Mouse (Mus musculus) right cerebral cortex, postnatal 25 days (tissue): Measurements from ENCODE around the gene C1qtnf5.

Experiments used
- DNase-seq: peaks from one replicate; pipeline ENCODE4 v3.0.0; 2022

The C1qtnf5 gene

DNA sequence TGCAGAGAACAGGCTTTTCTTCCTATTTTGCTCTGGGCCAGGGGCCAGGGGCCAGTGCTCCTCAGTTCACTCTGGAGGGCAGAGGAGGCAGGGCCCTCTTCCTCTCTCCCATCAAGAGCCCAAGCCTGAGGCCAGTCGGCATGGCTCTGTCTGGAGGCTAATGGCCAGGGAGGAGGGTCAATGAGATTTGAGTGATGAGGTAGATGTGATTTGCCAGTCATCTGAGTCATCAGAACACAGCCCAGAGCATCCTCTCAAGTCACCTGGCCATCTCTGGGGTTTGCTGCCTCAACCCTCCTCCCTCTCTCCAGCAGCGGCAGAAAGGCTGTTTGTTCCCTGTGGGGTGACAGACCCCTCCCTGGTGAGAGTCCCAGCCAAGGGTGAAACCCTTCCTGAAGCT lies 26.2 kb downstream of the C1qtnf5 start:
- no peak for DNase-seq

DNA sequence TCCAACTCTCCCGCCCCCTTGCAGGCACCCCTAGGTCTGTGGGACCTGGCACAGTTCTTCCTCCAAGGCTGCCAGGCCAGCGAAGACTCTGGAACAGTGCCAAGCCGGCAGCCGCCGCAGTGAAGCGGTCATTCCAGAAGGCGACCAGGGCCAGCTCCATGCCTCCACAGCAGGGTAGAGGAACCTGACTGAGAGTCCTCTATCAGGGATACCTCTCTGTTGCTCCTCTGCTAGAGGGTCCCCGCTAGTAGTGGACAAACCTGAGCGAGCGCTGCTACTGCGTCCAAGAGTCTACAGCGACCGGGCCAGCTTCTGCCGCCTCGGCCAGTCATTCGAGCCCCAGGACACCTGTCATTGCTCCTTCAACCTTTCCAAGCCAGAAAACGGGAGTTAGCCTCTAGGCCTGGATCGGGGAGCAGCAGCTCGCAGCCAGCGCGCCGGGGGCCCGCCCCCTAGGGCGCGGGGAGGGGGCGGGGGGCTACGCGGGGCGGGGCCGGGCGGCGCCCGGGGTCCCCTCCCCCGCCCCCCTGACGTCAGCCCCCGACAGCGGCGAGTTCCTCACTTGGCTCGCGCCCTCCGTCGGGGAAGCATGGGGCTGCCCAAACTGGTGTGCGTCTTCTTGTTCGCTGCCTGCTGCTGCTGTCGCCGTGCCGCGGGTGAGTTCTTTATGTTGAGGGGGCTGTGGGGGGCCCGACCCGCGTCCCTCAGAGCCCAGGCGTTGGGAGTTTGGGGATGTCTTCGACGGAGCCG lies 27.2 kb downstream of the C1qtnf5 start, which contains the start of gene Mcam:
Gene Mcam (plus strand): TSS at position 369 of the 750 bp plus-strand sequence.
- peak; percentile 20 for DNase-seq

DNA sequence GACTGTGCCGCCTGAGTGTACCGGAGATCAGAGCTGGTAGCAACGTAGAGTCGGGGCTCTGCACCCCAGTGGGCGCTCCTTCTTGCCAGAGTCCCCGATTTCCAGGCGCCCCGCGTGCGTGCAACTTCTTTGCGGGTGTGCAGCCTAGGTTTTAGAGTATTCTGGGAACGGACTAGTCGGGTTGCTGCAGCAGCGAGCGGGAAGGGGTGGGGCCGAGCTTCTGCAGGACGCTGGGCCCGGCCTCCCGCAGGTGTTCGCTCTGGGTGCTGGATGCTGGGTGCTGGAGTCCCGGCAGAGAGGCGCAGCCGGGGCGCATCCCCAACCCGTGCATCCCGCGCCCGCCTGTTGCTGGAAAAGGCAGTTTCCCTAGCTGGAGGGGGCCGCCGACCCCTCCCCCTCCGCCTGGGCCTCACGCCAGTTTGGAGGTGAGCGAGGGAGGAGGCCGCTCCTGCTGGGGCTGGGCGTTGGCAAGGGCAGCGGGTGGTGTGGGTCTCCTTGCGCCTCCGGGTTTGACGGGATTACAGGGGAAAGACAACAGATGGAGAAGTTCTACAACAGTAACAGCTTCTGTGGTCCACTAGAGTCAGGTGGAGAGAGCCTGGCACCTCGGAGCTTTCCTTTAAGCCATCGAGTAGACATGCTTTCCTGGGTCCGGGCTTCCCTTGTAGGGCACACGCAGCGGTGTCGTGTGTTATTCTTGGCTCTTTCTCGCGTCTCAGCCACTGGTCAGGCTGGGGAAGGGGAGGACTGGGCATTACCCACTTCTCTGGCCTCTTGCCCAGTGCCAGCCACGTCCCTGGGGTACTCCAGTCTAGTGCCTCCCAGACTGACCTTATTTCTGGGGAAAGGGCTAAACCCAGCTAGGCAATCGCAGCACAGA lies 28.0 kb downstream of the C1qtnf5 start:
- DNase-seq: peak; percentile 19

DNA sequence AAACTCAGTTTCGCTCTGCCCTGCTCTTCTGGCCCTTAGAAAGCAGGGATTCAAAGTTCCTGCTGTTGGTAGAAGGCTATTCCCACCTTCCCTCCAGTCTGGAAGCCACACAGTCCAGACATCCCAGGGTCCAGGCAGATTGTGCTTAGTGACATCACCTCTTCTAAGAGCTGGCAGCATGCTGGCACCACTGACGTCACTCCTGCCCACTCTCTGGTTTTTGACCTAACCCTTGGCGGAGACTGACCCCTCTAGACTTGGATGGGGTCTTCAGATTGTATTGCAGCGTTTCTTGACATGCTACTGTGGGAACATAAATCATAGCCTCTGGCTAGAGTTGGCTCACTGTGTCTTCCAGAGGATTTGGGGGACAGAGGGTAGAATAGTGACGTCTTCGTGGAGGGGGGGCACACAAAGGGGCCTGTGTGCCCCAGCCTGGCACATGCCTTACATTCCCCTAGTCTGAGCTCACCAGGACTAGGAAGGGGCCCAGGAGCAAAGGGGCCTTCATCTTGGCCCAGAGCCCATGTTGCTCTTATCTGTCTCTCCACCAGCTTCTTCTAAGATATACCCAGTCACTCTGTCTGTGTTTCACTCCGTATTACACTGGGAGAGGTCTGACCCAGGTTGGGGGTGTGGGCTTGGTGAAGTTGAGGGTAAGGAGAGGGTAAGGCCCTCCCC lies 28.8 kb downstream of the C1qtnf5 start:
- no peak for DNase-seq

DNA sequence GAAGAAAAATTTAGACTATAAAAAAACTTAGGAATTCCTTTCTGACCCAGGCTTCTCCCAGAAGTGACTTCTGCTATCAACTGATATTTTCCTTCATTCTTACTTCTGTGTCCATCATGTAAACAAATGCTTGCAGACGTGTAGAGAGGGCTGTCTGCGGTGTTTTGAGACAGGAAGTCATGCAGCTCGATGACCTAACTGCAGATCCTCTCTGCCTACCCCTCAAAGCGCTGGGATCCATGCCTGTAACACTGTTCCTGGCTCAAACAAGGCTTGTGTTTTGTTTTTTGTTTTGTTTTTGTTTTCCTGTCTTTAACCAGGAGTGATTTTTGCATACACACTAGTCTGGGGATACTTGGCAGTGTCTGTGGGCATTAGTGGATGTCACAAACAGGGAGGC lies 30.8 kb downstream of the C1qtnf5 start:
- DNase-seq: no peak

DNA sequence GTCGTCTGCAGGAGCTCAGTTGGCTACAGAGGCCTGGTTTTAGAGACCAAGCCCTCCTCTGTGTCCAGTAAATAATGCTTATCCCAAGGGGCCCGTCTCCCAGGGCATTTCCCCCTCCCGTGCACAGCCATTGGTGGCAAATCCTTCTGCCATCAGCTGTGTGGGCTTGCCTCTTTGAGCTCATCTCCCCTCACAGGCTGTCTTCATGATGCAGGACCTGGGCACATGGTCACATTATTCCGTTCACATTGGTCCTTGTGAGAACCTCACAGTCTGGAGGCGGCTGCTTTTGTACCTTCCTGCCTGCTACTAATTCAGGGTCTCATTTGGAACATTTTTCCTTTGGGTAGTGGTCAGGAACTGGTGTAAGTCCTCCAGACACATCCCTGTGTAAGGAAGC lies 34.9 kb downstream of the C1qtnf5 start:
- DNase-seq: no peak

DNA sequence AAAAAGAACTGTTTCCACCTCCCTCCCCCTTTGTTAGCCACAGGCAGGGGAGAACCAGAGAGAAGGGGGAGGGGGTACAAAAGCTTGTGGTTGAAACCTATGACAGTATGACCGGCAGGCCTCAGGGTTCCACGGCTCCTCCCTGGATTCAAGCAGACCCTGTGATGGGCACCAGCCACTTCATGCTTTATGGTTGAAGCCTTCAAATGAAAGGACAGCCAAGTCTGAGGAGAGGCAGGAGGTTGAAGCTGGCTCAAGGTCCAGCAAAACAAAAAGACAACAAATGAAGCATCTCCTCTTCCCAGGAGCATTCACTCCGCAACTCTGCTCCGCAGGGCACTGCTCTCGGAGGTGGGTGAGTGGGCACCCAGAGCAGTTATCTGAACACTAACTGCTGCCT lies 36.4 kb downstream of the C1qtnf5 start:
- no peak for DNase-seq

DNA sequence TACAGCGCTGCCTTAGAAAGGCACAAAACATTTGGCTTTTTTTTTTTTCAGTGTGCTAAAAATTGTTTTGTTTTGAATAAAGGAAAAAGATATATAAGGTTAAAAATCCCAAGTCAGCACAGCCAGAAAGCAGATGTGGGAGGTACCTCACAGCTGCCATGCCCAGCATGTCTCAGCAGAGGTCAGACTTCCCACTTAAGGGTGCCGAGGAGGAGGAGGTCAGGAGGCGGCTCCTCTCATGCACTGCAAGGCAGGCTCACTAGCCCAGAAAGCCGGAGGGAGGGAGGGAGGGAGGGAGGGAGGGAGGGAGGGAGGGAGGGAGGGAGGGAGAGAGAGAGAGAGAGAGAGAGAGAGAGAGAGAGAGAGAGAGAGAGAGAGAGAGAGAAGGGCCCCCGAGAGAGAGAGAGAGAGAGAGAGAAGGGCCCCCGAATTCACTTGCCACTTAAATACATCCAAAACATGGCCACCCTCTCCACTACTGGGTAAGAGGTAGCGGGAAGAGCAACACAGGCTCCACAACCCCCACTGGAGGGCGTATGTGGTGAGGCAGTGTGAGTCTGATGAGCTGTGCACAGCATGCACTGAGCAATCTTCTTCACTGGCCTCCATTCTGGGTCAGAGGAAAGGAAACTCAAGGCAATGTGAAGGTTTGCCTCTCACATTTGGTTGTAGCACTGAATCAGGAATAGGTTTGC lies 37.1 kb downstream of the C1qtnf5 start:
- no peak for DNase-seq

DNA sequence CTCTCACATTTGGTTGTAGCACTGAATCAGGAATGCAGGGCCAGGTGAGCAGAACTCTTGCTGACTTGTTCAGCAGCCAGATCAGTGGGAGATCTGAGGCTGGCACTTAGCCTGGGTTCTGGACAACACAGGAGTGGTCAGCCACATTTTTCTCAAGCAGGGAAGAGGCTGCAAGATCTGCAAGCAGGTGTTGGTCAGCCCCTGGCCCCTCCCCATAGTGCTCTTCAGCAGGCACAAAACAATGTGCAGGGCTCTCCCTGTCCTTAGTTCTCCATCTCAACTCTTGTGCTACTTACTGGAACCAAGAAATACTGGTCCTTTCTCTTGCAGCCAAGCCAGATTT lies 37.6 kb downstream of the C1qtnf5 start:
- no peak for DNase-seq

DNA sequence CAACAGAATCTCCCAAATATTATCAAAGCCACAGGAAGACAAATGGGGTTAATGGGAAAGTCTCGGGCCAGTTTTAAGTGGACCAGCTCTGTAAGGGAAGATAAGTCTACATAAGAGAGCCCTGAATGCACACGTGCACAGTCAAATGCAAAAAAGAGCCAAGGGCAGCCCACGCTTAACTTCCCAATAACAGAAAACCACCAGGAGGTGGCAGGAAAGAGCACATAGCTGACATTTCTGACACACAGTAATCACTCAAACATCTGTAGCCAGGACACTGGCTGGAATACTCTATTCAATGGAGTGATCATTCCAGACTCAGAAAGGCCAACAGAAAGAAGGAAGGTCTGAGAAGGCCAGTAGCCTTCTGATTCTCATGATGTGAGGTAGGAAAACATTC lies 40.2 kb downstream of the C1qtnf5 start:
- no peak for DNase-seq
